Mouse (Mus musculus) brain, embryonic 14.5 days (tissue): ENCODE data around the gene Alx3. TPM values are rescaled to one million over a fixed set of nuclear protein-coding genes. Genes with fewer than 3 reads are reported as not detected.

Source experiments
- DNase-seq: peaks from one replicate; pipeline ENCODE4 v3.0.0-alpha.2; 2011; ENCODE audit warnings: low read depth
- CTCF ChIP-seq: fragments of 200-500 bp; IDR thresholded peaks from 2 replicates; pipeline ENCODE4 v1.5.1; 2012; ENCODE audit warnings: inconsistent platforms, mild to moderate bottlenecking, moderate library complexity, borderline replicate concordance; ENCODE audit not compliant: insufficient read depth, insufficient read length; ENCODE audit errors: extremely low read depth
- POLR2A ChIP-seq: fragments of 200-500 bp; IDR thresholded peaks from 2 replicates; pipeline ENCODE4 v1.6.1; 2012; ENCODE audit warnings: mild to moderate bottlenecking, inconsistent platforms, borderline replicate concordance; ENCODE audit not compliant: poor library complexity, insufficient read depth, insufficient read length, severe bottlenecking; ENCODE audit errors: extremely low read depth
- polyA plus RNA-seq: library from polyadenylated mRNA; depleted of rRNA; stranded (reverse); fragments of >200 nt; gene quantifications from 2 replicates; pipeline ENCODE4 v1.2.3, GENCODE M21; 2012

Alx3 gene
- polyA plus RNA-seq, 1 experiment, result 1.2 TPM

- TF ChIP-seq CTCF, result no peak
- DNase-seq, result peak; percentile 75
Measured at GRCm38 (mm10) chr3:107568721-107569120, 26.1 kb upstream of the Alx3 start.

- no peak for DNase-seq
- no peak for TF ChIP-seq POLR2A
- TF ChIP-seq CTCF, result peak; percentile 38; the same call in 1 of the 2 replicates
Measured at GRCm38 (mm10) chr3:107571205-107571604, 23.6 kb upstream of the Alx3 start.

- TF ChIP-seq POLR2A (no peak), CTCF (no peak)
- no peak for DNase-seq
Measured at GRCm38 (mm10) chr3:107576807-107577206, 18.0 kb upstream of the Alx3 start.

GRCm38 (mm10) chr3:107577810-107578390 is 16.9 kb upstream of the Alx3 start:
- DNase-seq, result no peak
- no peak for TF ChIP-seq POLR2A

- TF ChIP-seq POLR2A (no peak), CTCF (peak; percentile 70; the same call in 1 of the 2 replicates)
- DNase-seq, result peak; percentile 75
Measured at GRCm38 (mm10) chr3:107579466-107579865, 15.4 kb upstream of the Alx3 start.

GRCm38 (mm10) chr3:107581103-107582010 is 13.5 kb upstream of the Alx3 start:
- no peak for TF ChIP-seq CTCF
- no peak for TF ChIP-seq POLR2A
- DNase-seq, result no peak

- peak; percentile 42 for DNase-seq
- TF ChIP-seq CTCF (no peak), POLR2A (no peak)
Measured at GRCm38 (mm10) chr3:107582130-107582874, 12.5 kb upstream of the Alx3 start.

- TF ChIP-seq POLR2A (no peak), CTCF (no peak)
- DNase-seq, result peak; percentile 39
Measured at GRCm38 (mm10) chr3:107582875-107583767, 11.7 kb upstream of the Alx3 start.

GRCm38 (mm10) chr3:107583893-107584292 is 10.9 kb upstream of the Alx3 start:
- no peak for TF ChIP-seq POLR2A
- no peak for TF ChIP-seq CTCF
- no peak for DNase-seq

- no peak for DNase-seq
- TF ChIP-seq CTCF, result no peak
- no peak for TF ChIP-seq POLR2A
Measured at GRCm38 (mm10) chr3:107586504-107586903, 8.3 kb upstream of the Alx3 start.

GRCm38 (mm10) chr3:107591612-107592011 is 3.2 kb upstream of the Alx3 start:
- no peak for TF ChIP-seq POLR2A
- TF ChIP-seq CTCF, result no peak
- DNase-seq, result no peak

- no peak for TF ChIP-seq CTCF
- TF ChIP-seq POLR2A, result no peak
- DNase-seq, result no peak
Measured at GRCm38 (mm10) chr3:107593632-107594031, 1.2 kb upstream of the Alx3 start.
